Mouse (Mus musculus): ENCODE measurements around the gene Boll. TPM values are rescaled to one million over a fixed set of nuclear protein-coding genes. Genes with fewer than 3 reads are reported as not detected.

Gene Boll
- polyA plus RNA-seq (2012; rRNA removed), result 0.30 and 0.40 TPM in 2 replicates

GRCm38 (mm10) chr1:55363044-55363565 is at the start of gene Boll:
Gene Boll, minus strand, starts transcription at chr1:55363469.
- TF ChIP-seq POLR2A (IDR thresholded peaks at IDR 0.05; ENCODE audit: low read depth, low read length) (no peak), CTCF (IDR thresholded peaks at IDR 0.05; ENCODE audit: extremely low read depth, insufficient read depth, insufficient read length, insufficient replicate concordance) (peak; percentile 67; the same call in 1 of the 2 replicates)
- H3K36me3 ChIP-seq (ENCODE audit: control insufficient read depth, insufficient read depth, low read length), result no peaks in the 10 kb centered on the region
- no peaks in the 10 kb centered on the region for H3K27me3 ChIP-seq (ENCODE audit: control insufficient read depth, insufficient read depth, low read length)
- H3K4me3 ChIP-seq (ENCODE audit: extremely low read depth, insufficient read depth, insufficient read length), result peak within 1 kb of the TSS; percentile 72
- DNase-seq (ENCODE audit: low read depth in 1 of 2, low spot score in 2 of 2), result peak; percentile 50 to 70
- peak within 1 kb of the TSS; percentile 37; the same call in 1 of the 2 replicates for H3K27ac ChIP-seq (ENCODE audit: insufficient read depth, low read length)
- 20% methylated on average over 67 of the region's 68 CpGs for WGBS
- H3K4me1 ChIP-seq (ENCODE audit: control insufficient read depth, insufficient read depth, insufficient read length), result peaks cover 2% of the 10 kb centered on the region; the same call in 1 of the 2 replicates

DNA sequence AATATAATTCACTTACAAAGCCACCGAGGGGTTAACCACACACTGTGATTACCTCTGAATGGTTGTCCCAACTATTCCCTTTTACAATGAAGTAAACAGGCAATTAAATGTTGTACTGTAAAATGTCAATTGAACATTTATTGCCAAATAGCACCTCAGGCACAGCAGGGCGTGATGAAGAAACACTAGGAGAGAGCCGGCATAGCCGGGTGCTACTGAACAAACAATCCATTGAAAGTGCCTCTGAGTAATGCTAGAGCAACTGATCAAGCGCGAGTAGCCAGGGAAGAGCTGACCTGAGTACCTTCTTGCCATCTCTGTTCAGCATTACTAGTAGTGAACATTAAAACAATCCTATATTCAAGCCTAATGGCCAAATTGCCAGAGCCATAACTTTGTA is 49.3 kb upstream of the Boll start:
- TF ChIP-seq CTCF (IDR thresholded peaks at IDR 0.05; ENCODE audit: extremely low read depth, insufficient read depth, insufficient read length, insufficient replicate concordance) (no peak), POLR2A (IDR thresholded peaks at IDR 0.05; ENCODE audit: low read depth, low read length) (no peak)
- Histone ChIP-seq H3K4me3 (ENCODE audit: extremely low read depth, insufficient read depth, insufficient read length) (no peak overlapping the region), H3K27me3 (ENCODE audit: control insufficient read depth, insufficient read depth, low read length) (no peaks in the 10 kb centered on the region), H3K4me1 (ENCODE audit: control insufficient read depth, insufficient read depth, insufficient read length) (no peaks in the 10 kb centered on the region), H3K36me3 (ENCODE audit: control insufficient read depth, insufficient read depth, low read length) (no peaks in the 10 kb centered on the region), H3K27ac (ENCODE audit: insufficient read depth, low read length) (no peak overlapping the region)
- 89% methylated on average over 6 of the region's 6 CpGs for WGBS
- DNase-seq (ENCODE audit: low read depth in 1 of 2, low spot score in 2 of 2), result no peak

DNA sequence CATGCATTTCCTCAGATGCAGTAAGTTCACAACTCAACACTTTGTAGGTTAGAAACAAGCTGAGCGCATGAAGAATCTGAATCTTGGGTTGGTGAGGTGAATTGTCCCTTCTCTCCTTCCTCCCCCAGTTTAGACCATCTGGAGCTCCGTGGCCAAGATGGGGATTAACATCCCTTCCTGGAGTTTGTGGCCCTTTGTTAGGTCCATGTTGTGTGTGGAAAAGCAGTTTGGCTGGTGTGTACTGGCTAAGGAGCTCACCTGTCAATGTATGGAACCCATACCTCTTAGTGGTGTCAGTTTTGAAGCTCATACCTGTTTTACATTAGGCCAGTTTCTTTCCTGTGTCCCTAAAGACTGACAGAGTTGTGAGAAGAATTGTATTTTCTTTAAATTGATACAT is 47.8 kb upstream of the Boll start:
- no peak for DNase-seq (ENCODE audit: low read depth in 1 of 2, low spot score in 2 of 2)
- 85% methylated on average over 2 of the region's 2 CpGs for WGBS
- peaks cover 3% of the 10 kb centered on the region; the same call in 1 of the 2 replicates for H3K27me3 ChIP-seq (ENCODE audit: control insufficient read depth, insufficient read depth, low read length)
- H3K4me3 ChIP-seq (ENCODE audit: extremely low read depth, insufficient read depth, insufficient read length), result no peak overlapping the region
- TF ChIP-seq POLR2A (IDR thresholded peaks at IDR 0.05; ENCODE audit: low read depth, low read length) (no peak), CTCF (IDR thresholded peaks at IDR 0.05; ENCODE audit: extremely low read depth, insufficient read depth, insufficient read length, insufficient replicate concordance) (no peak)
- H3K36me3 ChIP-seq (ENCODE audit: control insufficient read depth, insufficient read depth, low read length), result no peaks in the 10 kb centered on the region
- no peaks in the 10 kb centered on the region; the same call in 1 of the 2 replicates for H3K4me1 ChIP-seq (ENCODE audit: control insufficient read depth, insufficient read depth, insufficient read length)
- H3K27ac ChIP-seq (ENCODE audit: insufficient read depth, low read length), result no peak overlapping the region

GRCm38 (mm10) chr1:55410670-55411069 is 47.4 kb upstream of the Boll start:
- Histone ChIP-seq H3K27me3 (ENCODE audit: control insufficient read depth, insufficient read depth, low read length) (peaks cover 7% of the 10 kb centered on the region; the same call in 1 of the 2 replicates), H3K4me3 (ENCODE audit: extremely low read depth, insufficient read depth, insufficient read length) (no peak overlapping the region), H3K36me3 (ENCODE audit: control insufficient read depth, insufficient read depth, low read length) (no peaks in the 10 kb centered on the region), H3K4me1 (ENCODE audit: control insufficient read depth, insufficient read depth, insufficient read length) (no peaks in the 10 kb centered on the region; the same call in 1 of the 2 replicates), H3K27ac (ENCODE audit: insufficient read depth, low read length) (no peak overlapping the region)
- no peak for TF ChIP-seq POLR2A (IDR thresholded peaks at IDR 0.05; ENCODE audit: low read depth, low read length)
- TF ChIP-seq CTCF (IDR thresholded peaks at IDR 0.05; ENCODE audit: extremely low read depth, insufficient read depth, insufficient read length, insufficient replicate concordance), result no peak
- no peak for DNase-seq (ENCODE audit: low read depth in 1 of 2, low spot score in 2 of 2)
- WGBS, result 81% methylated on average over 2 of the region's 2 CpGs

DNA sequence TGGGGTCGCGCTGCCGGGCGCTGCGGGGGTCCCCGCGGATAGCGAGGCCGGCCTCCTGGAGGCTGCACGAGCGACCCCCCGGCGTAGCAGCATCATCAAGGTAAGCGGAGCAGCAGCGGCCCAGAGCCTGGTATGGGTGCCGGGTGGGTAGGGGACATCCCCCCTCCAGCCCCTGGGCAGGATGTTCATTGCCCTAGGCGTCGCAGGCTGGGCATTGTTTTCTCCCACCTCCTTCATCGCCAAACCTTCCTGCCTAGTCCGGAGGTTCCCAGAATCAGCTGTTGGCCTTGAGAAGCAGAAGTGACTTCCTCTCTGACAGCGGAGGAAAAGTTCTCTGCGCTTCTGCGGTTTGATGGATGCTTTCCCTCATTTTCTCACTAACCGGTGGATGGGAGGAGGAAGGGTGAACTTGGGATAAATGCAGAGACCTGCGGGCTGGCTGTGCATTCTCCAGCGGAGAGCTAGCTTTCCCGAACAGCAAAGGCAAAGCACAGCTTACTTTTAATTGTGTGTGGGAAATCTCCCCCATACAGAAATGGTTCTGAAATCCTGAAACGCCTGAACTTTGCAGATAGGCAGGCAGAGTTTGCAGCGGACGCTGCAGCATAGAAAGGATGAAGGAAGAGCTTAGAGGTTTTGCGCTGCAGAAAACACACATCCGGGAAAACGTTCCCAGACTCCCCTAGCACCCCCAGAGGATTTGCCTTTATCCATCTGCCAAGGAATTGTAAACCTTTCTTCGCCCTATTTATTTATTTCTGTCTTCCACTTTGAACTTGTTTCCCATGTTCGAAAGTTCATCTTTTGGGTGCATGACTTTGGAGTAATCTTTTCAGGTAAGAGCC is 43.5 kb upstream of the Boll start:
- no peak for DNase-seq (ENCODE audit: low read depth in 1 of 2, low spot score in 2 of 2)
- H3K36me3 ChIP-seq (ENCODE audit: control insufficient read depth, insufficient read depth, low read length), result no peaks in the 10 kb centered on the region
- no peak overlapping the region for H3K27ac ChIP-seq (ENCODE audit: insufficient read depth, low read length)
- H3K4me1 ChIP-seq (ENCODE audit: control insufficient read depth, insufficient read depth, insufficient read length), result no peaks in the 10 kb centered on the region; the same call in 1 of the 2 replicates
- peaks cover 7% of the 10 kb centered on the region; the same call in 1 of the 2 replicates for H3K27me3 ChIP-seq (ENCODE audit: control insufficient read depth, insufficient read depth, low read length)
- no peak for TF ChIP-seq CTCF (IDR thresholded peaks at IDR 0.05; ENCODE audit: extremely low read depth, insufficient read depth, insufficient read length, insufficient replicate concordance)
- TF ChIP-seq POLR2A (IDR thresholded peaks at IDR 0.05; ENCODE audit: low read depth, low read length), result no peak
- H3K4me3 ChIP-seq (ENCODE audit: extremely low read depth, insufficient read depth, insufficient read length), result peak overlapping the region; percentile 69; the same call in 1 of the 2 replicates
- 12% methylated on average over 35 of the region's 35 CpGs for WGBS

DNA sequence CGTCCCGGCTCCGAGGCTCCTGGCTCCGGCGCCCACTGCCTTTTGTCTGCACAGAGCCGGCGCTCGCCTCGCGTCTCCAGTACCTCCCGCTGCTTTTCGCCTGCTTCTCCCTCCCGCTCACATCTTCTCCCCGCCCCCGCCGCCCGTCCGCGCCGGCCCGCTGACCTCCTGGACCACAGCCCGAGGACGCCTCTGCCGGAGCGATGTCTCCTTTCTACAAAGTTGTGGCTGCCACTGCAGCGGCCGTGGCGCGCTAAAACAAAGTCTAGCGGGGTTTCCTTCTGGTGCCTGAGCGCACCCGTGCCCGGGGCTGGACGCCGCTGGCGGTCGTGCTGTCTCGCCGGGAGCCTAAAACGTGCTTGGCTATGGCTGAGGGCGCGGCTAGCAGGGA is 42.7 kb upstream of the Boll start:
- Histone ChIP-seq H3K4me1 (ENCODE audit: control insufficient read depth, insufficient read depth, insufficient read length) (no peaks in the 10 kb centered on the region; the same call in 1 of the 2 replicates), H3K27me3 (ENCODE audit: control insufficient read depth, insufficient read depth, low read length) (peaks cover 7% of the 10 kb centered on the region; the same call in 1 of the 2 replicates), H3K27ac (ENCODE audit: insufficient read depth, low read length) (no peak overlapping the region), H3K4me3 (ENCODE audit: extremely low read depth, insufficient read depth, insufficient read length) (peak overlapping the region; percentile 69), H3K36me3 (ENCODE audit: control insufficient read depth, insufficient read depth, low read length) (no peaks in the 10 kb centered on the region)
- 1% methylated on average over 42 of the region's 42 CpGs for WGBS
- DNase-seq (ENCODE audit: low read depth in 1 of 2, low spot score in 2 of 2), result no peak
- TF ChIP-seq POLR2A (IDR thresholded peaks at IDR 0.05; ENCODE audit: low read depth, low read length) (no peak), CTCF (IDR thresholded peaks at IDR 0.05; ENCODE audit: extremely low read depth, insufficient read depth, insufficient read length, insufficient replicate concordance) (no peak)
